Mouse (Mus musculus): ENCODE measurements at regions not wholly inside any gene's neighbourhood (a gene's known extent, or its start where the extent isn't known, plus 50 kb on each side); places are given as distances from the start of the nearest gene placed in this dataset.

DNA sequence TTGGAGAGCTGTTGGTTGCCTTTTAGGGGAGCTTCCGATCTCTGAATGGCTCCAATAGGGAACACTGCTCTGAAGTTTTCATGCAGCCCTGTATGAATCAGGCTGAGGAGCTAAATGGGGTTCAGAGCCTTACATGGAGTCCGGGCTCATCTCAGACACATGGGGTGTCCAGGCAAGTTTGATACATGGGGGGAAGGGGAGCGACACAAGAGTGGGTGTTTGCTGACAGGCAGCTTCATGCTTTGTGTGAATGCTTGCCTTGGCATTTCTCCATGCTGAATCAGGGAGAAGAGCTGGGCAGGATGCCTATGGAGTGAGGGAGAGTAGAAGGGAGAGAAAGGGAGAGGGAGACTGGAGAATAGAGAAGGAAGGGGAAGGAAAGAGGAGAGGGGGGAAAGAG lies 155.6 kb upstream of the Slc22a22 start:
- TF ChIP-seq CTCF (IDR thresholded peaks at IDR 0.05; ENCODE audit: low read depth, low read length) (no peak), POLR2AphosphoS5 (IDR thresholded peaks at IDR 0.05; ENCODE audit: insufficient replicate concordance, low read depth, low read length) (no peak), GATA1 (IDR thresholded peaks at IDR 0.05; ENCODE audit: borderline replicate concordance, low read length) (no peak), TAL1 (conservative IDR thresholded peaks at IDR 0.05; ENCODE audit: low read depth, low read length) (no peak), GATA2 (IDR thresholded peaks at IDR 0.05; ENCODE audit: borderline replicate concordance, low read depth, low read length) (no peak)

Data from G1E (cell line).